Mouse (Mus musculus) midbrain, embryonic 11.5 days (tissue): Measurements from ENCODE around the gene D930007J09Rik. TPM values are rescaled to one million over a fixed set of nuclear protein-coding genes. Genes with fewer than 3 reads are reported as not detected.

Experiments
- polyA plus RNA-seq: library from polyadenylated mRNA; unstranded; fragments of >200 nt; fragmentation: Nextera tagmentation; extraction: Ambion mirVana; gene quantifications from 2 replicates; pipeline ENCODE4 v1.2.1, GENCODE M21; 2014

D930007J09Rik gene
- polyA plus RNA-seq, 1 experiment from 2014 or later = not detected

Other genes starting within 250 kb of the D930007J09Rik start
- 0.07 TPM in 1 of 2 replicates, not detected in the other for gene Mylk4, start 18.9 kb downstream of the D930007J09Rik start, polyA plus RNA-seq
- 14.3 and 17.2 TPM in 2 replicates for gene Wrnip1, start 811 bp downstream of the D930007J09Rik start, polyA plus RNA-seq
- 2.0 and 2.9 TPM in 2 replicates for gene Serpinb1a, start 48.3 kb upstream of the D930007J09Rik start, polyA plus RNA-seq
- gene Serpinb1c, start 95.4 kb upstream of the D930007J09Rik start, polyA plus RNA-seq = not detected in 2 replicates
- 0.55 and 0.83 TPM in 2 replicates for gene Serpinb6b, start 162.4 kb upstream of the D930007J09Rik start, polyA plus RNA-seq
- 0.63 and 1.2 TPM in 2 replicates for gene Serpinb9, start 200.4 kb upstream of the D930007J09Rik start, polyA plus RNA-seq
- gene Serpinb9b, start 224.6 kb upstream of the D930007J09Rik start, polyA plus RNA-seq = 0.12 TPM in 1 of 2 replicates, not detected in the other